Mouse (Mus musculus): ENCODE data around the gene Fat4. TPM values are rescaled to one million over a fixed set of nuclear protein-coding genes. Genes with fewer than 3 reads are reported as not detected.

The Fat4 gene
- total and polyA plus RNA-seq, 3 experiments = not detected

GRCm38 (mm10) chr3:39036113-39036512 lies 149.4 kb downstream of the Fat4 start:
- Histone ChIP-seq H3K4me1 (ENCODE audit: control insufficient read depth in 1 of 2, insufficient read depth in 2 of 2, low read length in 2 of 2) (no peaks in the 10 kb centered on the region), H3K27ac (ENCODE audit: control insufficient read depth, low read depth, low read length) (no peak overlapping the region), H3K9me3 (replicated peaks; ENCODE audit: insufficient read depth, low read length) (no peaks in the 10 kb centered on the region), H3K4me3 (ENCODE audit: control insufficient read depth in 1 of 2, insufficient read depth in 1 of 2, low read depth in 2 of 2, low read length in 2 of 2) (no peak overlapping the region), H3K36me3 (ENCODE audit: control insufficient read depth in 1 of 2, insufficient read depth in 2 of 2, low read length in 2 of 2) (no peaks in the 10 kb centered on the region), H3K9ac (ENCODE audit: control insufficient read depth, low read depth, low read length, poor library complexity, severe bottlenecking) (no peak overlapping the region), H3K27me3 (ENCODE audit: control insufficient read depth in 1 of 2, insufficient read depth in 2 of 2, low read length in 2 of 2) (no peaks in the 10 kb centered on the region), H3K79me2 (ENCODE audit: control insufficient read depth, insufficient read depth, low read length, poor library complexity) (no peaks in the 10 kb centered on the region)
- no peak for TF ChIP-seq ZNF384 (IDR thresholded peaks at IDR 0.05; ENCODE audit: low read depth, low read length)
- TF ChIP-seq POLR2AphosphoS2 (IDR thresholded peaks at IDR 0.05; ENCODE audit: low read length) = no peak
- no peak for TF ChIP-seq CHD1 (IDR thresholded peaks at IDR 0.05; ENCODE audit: low read depth, low read length)
- TF ChIP-seq ELF1 (IDR thresholded peaks at IDR 0.05; ENCODE audit: low read depth, low read length) = no peak
- no peak for TF ChIP-seq POLR2A (IDR thresholded peaks at IDR 0.05; ENCODE audit: control insufficient read depth in 1 of 2, insufficient read depth in 1 of 2, low read depth in 1 of 2, low read length in 2 of 2, poor library complexity in 1 of 2)
- TF ChIP-seq MAX (IDR thresholded peaks at IDR 0.05; ENCODE audit: low read length) = no peak
- no peak for TF ChIP-seq SIN3A (IDR thresholded peaks at IDR 0.05; ENCODE audit: low read length)
- no peak for TF ChIP-seq SMC3 (IDR thresholded peaks at IDR 0.05; ENCODE audit: low read depth, low read length)
- no peak for TF ChIP-seq ZC3H11A (IDR thresholded peaks at IDR 0.05; ENCODE audit: low read depth, low read length)
- no peak for TF ChIP-seq NELFE (IDR thresholded peaks at IDR 0.05; ENCODE audit: low read depth, low read length)
- TF ChIP-seq USF1 (IDR thresholded peaks at IDR 0.05; ENCODE audit: low read depth, low read length) = no peak
- TF ChIP-seq NRF1 (IDR thresholded peaks at IDR 0.05; ENCODE audit: insufficient read depth, low read depth, low read length, poor library complexity, severe bottlenecking) = no peak
- DNase-seq (ENCODE audit: low read depth, low spot score) = no peak

GRCm38 (mm10) chr3:39046425-39046824 lies 159.7 kb downstream of the Fat4 start:
- H3K79me2 ChIP-seq (ENCODE audit: control insufficient read depth, insufficient read depth, low read length, poor library complexity) = no peaks in the 10 kb centered on the region
- no peak for TF ChIP-seq TCF12 (IDR thresholded peaks at IDR 0.05; ENCODE audit: low read depth, low read length)
- no peaks in the 10 kb centered on the region for H3K4me1 ChIP-seq (ENCODE audit: control insufficient read depth in 1 of 2, insufficient read depth in 2 of 2, low read length in 2 of 2)
- H3K9me3 ChIP-seq (replicated peaks; ENCODE audit: insufficient read depth, low read length) = no peaks in the 10 kb centered on the region
- no peak overlapping the region for H3K27ac ChIP-seq (ENCODE audit: control insufficient read depth, low read depth, low read length)
- H3K27me3 ChIP-seq (ENCODE audit: control insufficient read depth in 1 of 2, insufficient read depth in 2 of 2, low read length in 2 of 2) = no peaks in the 10 kb centered on the region
- H3K36me3 ChIP-seq (ENCODE audit: control insufficient read depth in 1 of 2, insufficient read depth in 2 of 2, low read length in 2 of 2) = no peaks in the 10 kb centered on the region
- DNase-seq (ENCODE audit: low read depth, low spot score) = no peak
- H3K9ac ChIP-seq (ENCODE audit: control insufficient read depth, low read depth, low read length, poor library complexity, severe bottlenecking) = no peak overlapping the region
- H3K4me3 ChIP-seq (ENCODE audit: control insufficient read depth in 1 of 2, insufficient read depth in 1 of 2, low read depth in 2 of 2, low read length in 2 of 2) = no peak overlapping the region

GRCm38 (mm10) chr3:39047621-39048303 lies 161.0 kb downstream of the Fat4 start:
- no peaks in the 10 kb centered on the region for H3K36me3 ChIP-seq (ENCODE audit: control insufficient read depth in 1 of 2, insufficient read depth in 2 of 2, low read length in 2 of 2)
- no peak overlapping the region for H3K9ac ChIP-seq (ENCODE audit: control insufficient read depth, low read depth, low read length, poor library complexity, severe bottlenecking)
- H3K4me1 ChIP-seq (ENCODE audit: control insufficient read depth in 1 of 2, insufficient read depth in 2 of 2, low read length in 2 of 2) = no peaks in the 10 kb centered on the region
- H3K27me3 ChIP-seq (ENCODE audit: control insufficient read depth in 1 of 2, insufficient read depth in 2 of 2, low read length in 2 of 2) = no peaks in the 10 kb centered on the region
- no peak overlapping the region for H3K27ac ChIP-seq (ENCODE audit: control insufficient read depth, low read depth, low read length)
- no peak for DNase-seq (ENCODE audit: low read depth, low spot score)
- no peaks in the 10 kb centered on the region for H3K79me2 ChIP-seq (ENCODE audit: control insufficient read depth, insufficient read depth, low read length, poor library complexity)
- H3K4me3 ChIP-seq (ENCODE audit: control insufficient read depth in 1 of 2, insufficient read depth in 1 of 2, low read depth in 2 of 2, low read length in 2 of 2) = no peak overlapping the region
- H3K9me3 ChIP-seq (replicated peaks; ENCODE audit: insufficient read depth, low read length) = no peaks in the 10 kb centered on the region
- TF ChIP-seq NRF1 (IDR thresholded peaks at IDR 0.05; ENCODE audit: insufficient read depth, low read depth, low read length, poor library complexity, severe bottlenecking) = no peak
- TF ChIP-seq TAL1 (IDR thresholded peaks at IDR 0.05; ENCODE audit: low read length) = no peak
- TF ChIP-seq UBTF (IDR thresholded peaks at IDR 0.05; ENCODE audit: borderline replicate concordance, insufficient read depth, low read depth, low read length) = no peak
- no peak for TF ChIP-seq KAT2A (conservative IDR thresholded peaks at IDR 0.05; ENCODE audit: low read depth, low read length)
- TF ChIP-seq ZNF384 (IDR thresholded peaks at IDR 0.05; ENCODE audit: low read depth, low read length) = no peak
- no peak for TF ChIP-seq CTCF (IDR thresholded peaks at IDR 0.05 in 2 of 3, conservative IDR thresholded peaks at IDR 0.05 in 1 of 3; ENCODE audit: control insufficient read depth in 1 of 3, insufficient read depth in 1 of 3, low read depth in 2 of 3, low read length in 3 of 3, poor library complexity in 1 of 3, severe bottlenecking in 1 of 3)
- no peak for TF ChIP-seq SIN3A (IDR thresholded peaks at IDR 0.05; ENCODE audit: low read length)
- no peak for TF ChIP-seq ZKSCAN1 (IDR thresholded peaks at IDR 0.05; ENCODE audit: low read depth, low read length)
- no peak for TF ChIP-seq BHLHE40 (IDR thresholded peaks at IDR 0.05; ENCODE audit: borderline replicate concordance, low read depth, low read length)
- TF ChIP-seq MYB (IDR thresholded peaks at IDR 0.05; ENCODE audit: low read depth, low read length) = no peak
- TF ChIP-seq RCOR1 (IDR thresholded peaks at IDR 0.05; ENCODE audit: low read depth, low read length) = no peak
- TF ChIP-seq POLR2AphosphoS5 (IDR thresholded peaks at IDR 0.05; ENCODE audit: borderline replicate concordance, low read depth, low read length) = no peak
- TF ChIP-seq MYC (IDR thresholded peaks at IDR 0.05; ENCODE audit: low read depth, low read length) = no peak
- TF ChIP-seq MEF2A (IDR thresholded peaks at IDR 0.05; ENCODE audit: extremely low read depth, insufficient replicate concordance, low read depth, low read length, poor library complexity, severe bottlenecking) = no peak
- no peak for TF ChIP-seq USF2 (IDR thresholded peaks at IDR 0.05; ENCODE audit: borderline replicate concordance in 1 of 2, insufficient read depth in 1 of 2, low read depth in 1 of 2, low read length in 2 of 2)
